Mouse (Mus musculus): ENCODE measurements around the gene Etl4.

- TF ChIP-seq MYOD1 (IDR thresholded peaks at IDR 0.05; ENCODE audit: control insufficient read depth in 1 of 3, insufficient read length in 2 of 3, low read depth in 2 of 3) (no peak), MAX (IDR thresholded peaks at IDR 0.05; ENCODE audit: low read depth) (no peak), POLR2A (IDR thresholded peaks at IDR 0.05; ENCODE audit: insufficient read length, low read depth) (no peak), E2F4 (IDR thresholded peaks at IDR 0.05; ENCODE audit: insufficient read depth) (no peak), USF1 (IDR thresholded peaks at IDR 0.05; ENCODE audit: low read depth) (no peak), POLR2AphosphoS2 (IDR thresholded peaks at IDR 0.05; ENCODE audit: insufficient read length, low read depth) (no peak), TCF12 (IDR thresholded peaks at IDR 0.05; ENCODE audit: insufficient read depth, poor library complexity, severe bottlenecking) (no peak), CEBPB (IDR thresholded peaks at IDR 0.05; ENCODE audit: insufficient read depth, poor library complexity, severe bottlenecking) (no peak)
These were observed 868.4 kb downstream of the Etl4 start for GRCm38 (mm10) chr2:20777931-20778330.

Data from myocyte (in vitro differentiated cells).